Mouse (Mus musculus) lung, postnatal 0 days (tissue): ENCODE results near the gene Pom121l2. TPM values are rescaled to one million over a fixed set of nuclear protein-coding genes. Genes with fewer than 3 reads are reported as not detected.

Experiments
- ATAC-seq: fragments of 200-750 bp; cut with Nextera tagmentation; 2 replicates; pipeline ENCODE4 v1.8.0; 2017; ENCODE audit warnings: moderate library complexity
- DNase-seq: peaks from one replicate; pipeline ENCODE4 v3.0.0-alpha.2; 2016; ENCODE audit warnings: low spot score
- H3K27ac ChIP-seq: fragments of 300-500 bp; sonication (generic); 2 replicates; pipeline ENCODE4 v1.5.1; 2014; ENCODE audit warnings: antibody characterized with exemption, mild to moderate bottlenecking, low read length, mixed read lengths
- H3K27me3 ChIP-seq: fragments of 300-500 bp; sonication (generic); replicated peaks from 2 replicates; pipeline ENCODE4 v1.6.1; 2014; ENCODE audit warnings: low read length, mixed read lengths; ENCODE audit not compliant: insufficient read depth
- H3K36me3 ChIP-seq: fragments of 300-500 bp; sonication (generic); 2 replicates; pipeline ENCODE4 v1.6.1; 2014; ENCODE audit warnings: low read length, mixed read lengths; ENCODE audit not compliant: insufficient read depth
- H3K4me1 ChIP-seq: fragments of 300-500 bp; sonication (generic); 2 replicates; pipeline ENCODE4 v1.6.1; 2014; ENCODE audit warnings: antibody characterized with exemption, low read depth, low read length, mixed read lengths; ENCODE audit not compliant: insufficient read depth
- H3K4me2 ChIP-seq: fragments of 300-500 bp; sonication (generic); replicated peaks from 2 replicates; pipeline ENCODE4 v1.6.1; 2014; ENCODE audit warnings: low read depth, mild to moderate bottlenecking, low read length, moderate library complexity, mixed read lengths
- H3K4me3 ChIP-seq: fragments of 300-500 bp; sonication (generic); 2 replicates; pipeline ENCODE4 v1.5.1; 2014; ENCODE audit warnings: low read depth, low read length
- H3K9ac ChIP-seq: fragments of 300-500 bp; sonication (generic); replicated peaks from 2 replicates; pipeline ENCODE4 v1.6.1; 2014; ENCODE audit warnings: low read depth, mild to moderate bottlenecking
- H3K9me3 ChIP-seq: fragments of 300-500 bp; sonication (generic); 2 replicates; pipeline ENCODE4 v1.6.1; 2016; ENCODE audit warnings: low read length, mixed read lengths
- CTCF ChIP-seq: IDR thresholded peaks from 2 replicates; pipeline ENCODE4 v1.5.1; 2016; ENCODE audit warnings: antibody characterized with exemption, mild to moderate bottlenecking
- EP300 ChIP-seq: IDR thresholded peaks from 2 replicates; pipeline ENCODE4 v1.6.1; 2016; ENCODE audit warnings: antibody characterized with exemption, mild to moderate bottlenecking, control low read depth
- WGBS: fragments of 180-500 bp; shearing (Covaris S2); extraction: QIAGEN DNeasy Blood & Tissue Kit; methylation state at CpG from one replicate; pipeline ENCODE4 v1.1.7; 2014; 5-methylcytosine and 5-hydroxymethylcytosine counted together
- polyA plus RNA-seq: library from polyadenylated mRNA; unstranded; fragments of >200 nt; fragmentation: Nextera tagmentation; extraction: Ambion mirVana; gene quantifications from 2 replicates; pipeline ENCODE4 v1.2.1, GENCODE M21; 2015

The Pom121l2 gene
- polyA plus RNA-seq, 1 experiment from 2014 or later = not detected

DNA sequence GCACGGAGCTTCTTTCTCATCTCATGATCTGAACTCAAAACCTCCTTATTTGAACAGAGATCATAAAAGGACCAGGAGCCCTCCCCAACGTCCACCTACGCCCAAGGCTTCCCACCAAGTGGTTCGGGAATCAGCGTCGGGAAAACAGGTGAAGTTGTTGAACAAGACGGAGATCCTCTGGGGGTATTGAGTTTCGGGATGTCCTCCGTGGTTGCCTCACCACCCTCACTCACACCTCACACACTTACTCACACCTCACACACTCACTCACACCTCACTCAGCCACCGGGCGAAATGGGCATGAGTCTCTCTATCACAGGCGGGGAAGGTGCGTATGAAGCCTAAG, 15.8 kb downstream of the Pom121l2 start:
- TF ChIP-seq CTCF (no peak), EP300 (no peak)
- no peak for ATAC-seq
- peaks cover 50% of the 10 kb centered on the region for H3K27me3 ChIP-seq
- 3% methylated on average over 13 of the region's 13 CpGs for WGBS
- no peak overlapping the region for H3K27ac ChIP-seq
- no peaks in the 10 kb centered on the region for H3K9me3 ChIP-seq
- H3K36me3 ChIP-seq = no peaks in the 10 kb centered on the region
- H3K4me1 ChIP-seq = no peaks in the 10 kb centered on the region
- 0 out of 2 replicates have a peak overlapping the region, but pooled peaks have one; percentile 17 for H3K4me2 ChIP-seq
- no peak overlapping the region for H3K4me3 ChIP-seq
- no peak for DNase-seq
- no peak overlapping the region for H3K9ac ChIP-seq

DNA sequence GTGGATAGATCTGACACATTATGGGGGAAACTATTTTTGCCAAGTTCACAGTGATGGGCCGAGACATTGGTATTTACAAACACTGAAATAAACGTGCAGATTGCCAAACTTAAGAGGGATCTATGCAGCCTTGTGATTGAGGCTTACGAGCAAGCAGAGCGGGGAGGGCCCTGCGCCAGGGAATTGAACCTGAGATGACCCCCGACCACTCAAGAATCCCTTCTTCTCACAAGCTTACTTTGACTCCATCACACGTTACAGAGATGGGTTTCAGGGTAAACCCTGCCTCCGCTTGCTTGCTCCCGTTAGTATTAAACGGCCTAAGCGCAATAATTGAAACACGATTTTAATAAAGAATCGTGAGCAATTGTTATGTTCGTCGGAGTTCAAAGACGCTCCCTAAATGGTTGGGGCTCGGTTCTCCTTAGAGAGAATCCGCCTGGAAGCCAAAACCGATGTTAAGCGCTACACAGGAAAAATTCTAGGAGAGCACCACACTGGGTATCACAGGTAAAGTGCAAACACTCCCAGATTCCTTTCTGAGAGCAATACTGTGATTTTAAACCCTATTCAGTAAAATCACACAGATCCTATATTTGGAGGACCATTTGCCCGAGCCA, 16.3 kb downstream of the Pom121l2 start:
- 3% methylated on average over 21 of the region's 21 CpGs for WGBS
- no peaks in the 10 kb centered on the region for H3K4me1 ChIP-seq
- peaks cover 50% of the 10 kb centered on the region for H3K27me3 ChIP-seq
- H3K36me3 ChIP-seq = no peaks in the 10 kb centered on the region
- H3K9ac ChIP-seq = no peak overlapping the region
- TF ChIP-seq CTCF (no peak), EP300 (no peak)
- no peak overlapping the region for H3K27ac ChIP-seq
- no peak overlapping the region for H3K4me3 ChIP-seq
- H3K4me2 ChIP-seq = 0 out of 2 replicates have a peak overlapping the region, but pooled peaks have one; percentile 17
- H3K9me3 ChIP-seq = no peaks in the 10 kb centered on the region
- ATAC-seq (no peak), DNase-seq (no peak)

DNA sequence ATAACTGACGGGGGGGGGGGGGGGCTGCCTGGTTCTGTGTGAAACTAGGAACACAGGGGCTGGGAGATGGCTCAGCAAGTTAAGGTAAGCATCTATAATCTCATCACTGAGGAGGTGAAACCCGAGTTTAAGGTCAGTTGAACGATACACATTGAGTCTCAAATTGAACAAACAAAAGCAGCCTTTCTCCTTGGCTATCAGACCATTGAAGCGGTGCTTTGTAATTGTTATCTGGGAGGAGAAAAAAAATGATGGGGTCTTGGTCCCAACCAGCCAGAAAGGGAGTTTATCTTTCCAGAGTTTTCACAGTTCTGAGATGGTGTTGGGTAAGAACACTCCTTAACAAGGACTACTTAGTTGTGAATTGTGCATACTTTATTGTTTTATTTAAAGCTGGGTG, 16.8 kb downstream of the Pom121l2 start:
- WGBS = 8% methylated on average over 4 of the region's 4 CpGs
- TF ChIP-seq CTCF (no peak), EP300 (no peak)
- Histone ChIP-seq H3K4me2 (no peak overlapping the region), H3K4me1 (no peaks in the 10 kb centered on the region), H3K27ac (no peak overlapping the region), H3K27me3 (peaks cover 53% of the 10 kb centered on the region), H3K9ac (no peak overlapping the region), H3K4me3 (no peak overlapping the region), H3K36me3 (no peaks in the 10 kb centered on the region), H3K9me3 (no peaks in the 10 kb centered on the region)
- DNase-seq = no peak
- ATAC-seq = no peak

DNA sequence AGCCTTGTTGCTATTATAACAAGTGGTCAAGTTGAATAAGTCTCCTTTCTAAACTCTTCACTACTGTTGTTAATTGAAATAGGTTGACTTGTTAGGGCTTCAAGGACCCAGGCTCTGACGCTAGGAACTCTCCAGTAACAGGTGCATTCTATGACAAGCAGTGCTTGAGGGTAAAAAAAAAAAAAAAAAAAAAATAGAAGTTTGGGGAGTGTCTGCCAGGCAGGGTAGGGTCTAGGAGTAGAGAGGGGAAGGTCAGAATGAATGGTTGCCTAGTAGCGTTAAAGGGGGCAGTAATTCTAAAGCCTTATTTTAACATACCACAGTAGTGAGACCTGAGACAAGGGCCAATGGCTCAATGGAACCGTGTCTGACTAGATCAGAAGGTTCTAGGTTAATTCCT, 17.4 kb downstream of the Pom121l2 start:
- Histone ChIP-seq H3K27ac (no peak overlapping the region), H3K4me3 (no peak overlapping the region), H3K4me1 (no peaks in the 10 kb centered on the region), H3K27me3 (peaks cover 53% of the 10 kb centered on the region), H3K36me3 (no peaks in the 10 kb centered on the region), H3K9ac (no peak overlapping the region), H3K4me2 (no peak overlapping the region), H3K9me3 (no peaks in the 10 kb centered on the region)
- 32% methylated on average over 3 of the region's 3 CpGs for WGBS
- TF ChIP-seq EP300 = no peak
- no peak for TF ChIP-seq CTCF
- DNase-seq (no peak), ATAC-seq (no peak)

DNA sequence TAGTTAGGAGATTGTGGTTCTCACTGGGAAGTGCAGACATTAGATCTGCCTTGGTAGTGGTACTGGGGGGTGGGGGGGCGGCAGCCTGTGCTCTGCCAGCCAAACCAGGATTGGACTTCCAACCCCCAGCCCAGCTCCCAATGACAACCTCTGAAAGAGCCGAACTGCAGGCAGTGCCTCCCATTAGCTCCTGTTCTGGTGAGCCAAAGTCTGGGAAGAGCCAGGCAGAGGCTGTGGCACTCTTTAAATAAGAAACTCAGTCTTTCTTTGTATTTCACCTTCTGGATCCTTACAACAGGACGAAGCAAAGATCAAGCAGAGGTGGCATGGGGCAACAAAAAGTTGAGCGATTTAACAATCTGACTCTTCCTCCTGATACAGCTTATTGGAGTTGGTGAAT, 18.2 kb downstream of the Pom121l2 start:
- Histone ChIP-seq H3K9ac (no peak overlapping the region), H3K36me3 (no peaks in the 10 kb centered on the region), H3K4me1 (no peaks in the 10 kb centered on the region), H3K9me3 (no peaks in the 10 kb centered on the region), H3K4me3 (no peak overlapping the region), H3K27me3 (peaks cover 56% of the 10 kb centered on the region), H3K27ac (no peak overlapping the region), H3K4me2 (no peak overlapping the region)
- ATAC-seq (no peak), DNase-seq (no peak)
- TF ChIP-seq CTCF = no peak
- TF ChIP-seq EP300 = no peak
- WGBS = 47% methylated on average over 4 of the region's 4 CpGs

DNA sequence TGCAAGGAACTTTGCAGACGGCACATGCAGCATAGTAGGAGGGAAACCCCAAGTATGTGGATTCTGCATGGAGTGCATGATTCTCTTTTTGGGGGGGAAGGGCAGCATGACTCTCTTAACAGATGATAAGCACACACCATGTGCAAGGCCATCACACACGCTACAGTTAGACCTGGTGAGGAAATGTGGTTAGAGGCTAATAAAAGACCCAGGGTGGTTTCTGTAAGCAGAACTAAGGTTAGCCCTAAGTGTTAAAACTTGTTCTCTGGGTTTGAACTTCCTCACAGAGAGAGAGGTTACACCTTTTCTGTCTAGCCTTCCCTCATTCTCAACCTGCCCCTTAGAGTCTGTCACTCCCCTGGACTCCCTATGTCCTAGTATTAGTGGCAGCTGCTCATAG, 20.4 kb downstream of the Pom121l2 start:
- no peaks in the 10 kb centered on the region for H3K36me3 ChIP-seq
- no peak for DNase-seq
- no peaks in the 10 kb centered on the region for H3K4me1 ChIP-seq
- no peak overlapping the region for H3K27ac ChIP-seq
- no peak for TF ChIP-seq EP300
- no peak for TF ChIP-seq CTCF
- no peak overlapping the region for H3K4me3 ChIP-seq
- no peak for ATAC-seq
- no peak overlapping the region for H3K4me2 ChIP-seq
- 59% methylated on average over 2 of the region's 2 CpGs for WGBS
- H3K9ac ChIP-seq = no peak overlapping the region
- peaks cover 57% of the 10 kb centered on the region for H3K27me3 ChIP-seq
- no peaks in the 10 kb centered on the region for H3K9me3 ChIP-seq

DNA sequence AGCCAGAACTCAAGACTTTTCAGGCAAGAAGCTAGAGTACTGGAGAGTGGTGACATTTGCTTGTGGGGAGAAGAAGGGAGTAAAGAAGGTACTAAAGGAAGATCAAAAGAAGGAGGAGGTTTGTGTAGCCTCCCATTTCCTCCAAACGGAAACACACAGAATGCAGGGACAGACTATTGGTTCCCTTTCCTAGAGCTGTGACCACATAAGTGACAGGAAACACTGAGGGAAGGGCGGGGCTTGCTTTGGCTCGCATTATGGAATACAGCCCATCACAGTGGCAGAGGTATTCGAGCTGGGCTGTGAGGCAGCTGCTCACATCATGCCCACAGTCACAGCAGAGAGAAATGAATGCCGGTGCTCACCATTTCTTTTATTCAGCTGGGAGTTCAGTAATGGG, 20.8 kb downstream of the Pom121l2 start:
- TF ChIP-seq CTCF (no peak), EP300 (no peak)
- H3K9ac ChIP-seq = no peak overlapping the region
- WGBS = 26% methylated on average over 5 of the region's 5 CpGs
- H3K27me3 ChIP-seq = peaks cover 56% of the 10 kb centered on the region
- H3K9me3 ChIP-seq = no peaks in the 10 kb centered on the region
- H3K27ac ChIP-seq = no peak overlapping the region
- DNase-seq (peak; percentile 58), ATAC-seq (peak; percentile 42; the same call in 1 of the 2 replicates)
- no peaks in the 10 kb centered on the region for H3K36me3 ChIP-seq
- peaks cover 3% of the 10 kb centered on the region; the same call in 1 of the 2 replicates for H3K4me1 ChIP-seq
- H3K4me2 ChIP-seq = no peak overlapping the region
- no peak overlapping the region for H3K4me3 ChIP-seq
